Mouse (Mus musculus) forebrain, embryonic 12.5 days (tissue): ENCODE measurements at regions not wholly inside any gene's neighbourhood (a gene's known extent, or its start where the extent isn't known, plus 50 kb on each side); places are given as distances from the start of the nearest gene placed in this dataset.

Source experiments
- ATAC-seq: fragments of 200-750 bp; cut with Nextera tagmentation; 2 replicates; pipeline ENCODE4 v1.8.0; 2017; ENCODE audit warnings: moderate TSS enrichment; ENCODE audit not compliant: low FRiP score
- H3K27ac ChIP-seq: fragments of 300-500 bp; sonication (generic); 2 replicates; pipeline ENCODE4 v1.5.1; 2016; ENCODE audit warnings: mild to moderate bottlenecking
- H3K27me3 ChIP-seq: fragments of 300-500 bp; sonication (generic); 2 replicates; pipeline ENCODE4 v1.6.1; 2016; ENCODE audit warnings: mild to moderate bottlenecking
- H3K36me3 ChIP-seq: fragments of 300-500 bp; sonication (generic); replicated peaks from 2 replicates; pipeline ENCODE4 v1.6.1; 2016; ENCODE audit warnings: mild to moderate bottlenecking
- H3K4me1 ChIP-seq: fragments of 300-500 bp; sonication (generic); 2 replicates; pipeline ENCODE4 v1.6.1; 2016
- H3K4me2 ChIP-seq: fragments of 300-500 bp; sonication (generic); 2 replicates; pipeline ENCODE4 v1.6.1; 2016; ENCODE audit warnings: mild to moderate bottlenecking, moderate library complexity
- H3K4me3 ChIP-seq: fragments of 300-500 bp; sonication (generic); replicated peaks from 2 replicates; pipeline ENCODE4 v1.5.1; 2016; ENCODE audit warnings: mild to moderate bottlenecking
- H3K9ac ChIP-seq: fragments of 300-500 bp; sonication (generic); 2 replicates; pipeline ENCODE4 v1.6.1; 2016; ENCODE audit warnings: mild to moderate bottlenecking
- H3K9me3 ChIP-seq: fragments of 300-500 bp; sonication (generic); 2 replicates; pipeline ENCODE4 v1.6.1; 2016
- WGBS: fragments of 180-500 bp; shearing (Covaris S2); methylation state at CpG from one replicate; pipeline ENCODE4 v1.1.7; 2016; 5-methylcytosine and 5-hydroxymethylcytosine counted together

DNA sequence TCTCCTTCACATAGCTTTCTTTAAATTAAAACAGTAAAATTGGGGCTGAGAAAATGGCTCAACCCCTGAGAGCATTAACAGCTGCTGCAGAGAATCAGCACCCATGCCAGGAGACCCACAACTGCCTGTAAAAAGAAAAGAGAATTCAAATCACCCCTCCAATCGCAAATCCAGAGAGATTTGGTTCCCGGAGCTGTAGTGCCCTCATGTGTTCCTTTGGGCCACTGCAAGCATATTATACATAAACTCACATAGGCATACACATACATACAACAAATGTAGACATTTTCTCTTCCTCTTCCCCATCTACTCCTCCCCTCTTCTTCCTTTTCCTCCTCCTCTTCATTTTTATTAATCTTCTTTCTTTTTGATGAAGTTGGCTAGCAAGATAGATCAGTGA is 616.5 kb downstream of the Dok5 start:
- Histone ChIP-seq H3K4me1 (no peaks in the 10 kb centered on the region), H3K9ac (no peak overlapping the region), H3K27ac (no peak overlapping the region), H3K27me3 (no peaks in the 10 kb centered on the region), H3K36me3 (no peaks in the 10 kb centered on the region), H3K4me2 (no peak overlapping the region), H3K9me3 (no peaks in the 10 kb centered on the region), H3K4me3 (no peak overlapping the region)
- 87% methylated on average over 2 of the region's 2 CpGs for WGBS
- no peak for ATAC-seq

DNA sequence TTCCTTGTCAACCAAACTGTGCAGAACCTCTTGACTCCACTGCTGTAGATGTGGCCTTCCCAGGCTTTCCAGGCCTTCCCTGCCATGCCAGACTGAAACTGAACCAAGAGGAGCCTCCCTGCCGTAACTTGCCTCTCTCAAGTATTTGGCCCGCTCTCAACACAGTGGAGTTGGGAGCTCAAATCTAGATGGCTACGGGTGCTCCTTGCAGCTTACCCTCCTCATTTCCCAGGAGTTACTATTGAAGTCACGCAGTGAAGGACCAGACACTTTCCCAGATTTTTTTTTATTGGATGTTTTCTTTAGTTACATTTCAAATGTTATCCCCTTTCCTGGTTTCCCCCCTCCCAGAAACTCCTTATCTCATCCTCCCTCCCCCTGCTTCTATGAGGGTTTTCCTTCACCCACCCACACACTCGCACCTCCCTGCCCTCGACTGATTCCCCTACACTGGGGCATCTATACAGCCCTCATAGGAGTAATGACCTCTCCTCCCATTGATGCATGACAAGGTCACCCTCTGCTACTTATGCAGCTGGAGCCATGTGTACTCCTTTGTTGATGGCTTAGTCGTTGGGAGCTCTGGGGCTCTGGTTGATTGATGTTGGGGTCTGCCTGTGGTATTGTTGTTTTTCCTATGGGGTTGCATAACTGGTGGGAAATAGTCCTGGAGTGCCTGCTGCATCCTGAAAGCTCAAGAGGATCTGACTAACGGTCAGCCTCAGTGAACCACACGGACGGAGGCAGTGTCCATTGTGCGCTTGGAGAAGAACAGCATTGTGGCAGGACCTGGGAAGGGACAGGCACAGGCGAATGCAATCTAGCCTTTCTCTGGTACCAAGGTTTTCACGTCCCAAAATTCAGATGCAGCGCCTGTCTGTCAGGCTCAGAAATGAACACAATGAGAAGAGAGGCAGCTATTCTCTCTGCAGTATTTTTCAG is 602.5 kb downstream of the Dok5 start:
- Histone ChIP-seq H3K4me1 (peaks cover 9% of the 10 kb centered on the region; the same call in 1 of the 2 replicates), H3K27ac (no peak overlapping the region), H3K4me3 (no peak overlapping the region), H3K27me3 (no peaks in the 10 kb centered on the region), H3K9me3 (0 out of 2 replicates have a peak, but pooled peaks cover 3% of the 10 kb centered on the region), H3K9ac (no peak overlapping the region), H3K4me2 (no peak overlapping the region), H3K36me3 (no peaks in the 10 kb centered on the region)
- 0 out of 2 replicates have a peak, but pooled peaks have one; percentile 57 for ATAC-seq
- 52% methylated on average over 14 of the region's 14 CpGs for WGBS

DNA sequence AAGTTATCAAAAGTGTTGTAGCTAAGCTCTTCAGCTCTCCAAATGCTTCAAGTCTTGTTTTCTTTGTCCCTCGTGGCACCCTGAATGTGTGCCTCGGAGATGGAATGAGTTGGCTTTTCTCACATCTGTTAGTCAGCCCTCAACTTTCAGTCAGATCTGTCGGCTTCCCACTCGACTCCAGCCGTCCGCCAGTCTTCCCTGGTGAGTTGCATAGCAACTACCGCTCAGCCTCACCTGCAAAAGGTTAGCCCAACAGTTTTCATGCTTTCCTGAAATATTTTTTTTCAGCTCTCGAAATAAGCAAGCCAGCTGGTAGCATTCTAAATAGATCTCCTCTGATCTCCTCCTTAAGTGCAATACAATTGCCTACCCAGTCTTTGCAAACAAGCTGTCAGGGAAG is 601.2 kb downstream of the Dok5 start:
- Histone ChIP-seq H3K27ac (no peak overlapping the region), H3K9ac (no peak overlapping the region), H3K4me3 (no peak overlapping the region), H3K27me3 (no peaks in the 10 kb centered on the region), H3K36me3 (no peaks in the 10 kb centered on the region), H3K9me3 (0 out of 2 replicates have a peak, but pooled peaks cover 3% of the 10 kb centered on the region), H3K4me1 (peaks cover 9% of the 10 kb centered on the region; the same call in 1 of the 2 replicates), H3K4me2 (no peak overlapping the region)
- 94% methylated on average over 8 of the region's 8 CpGs for WGBS
- no peak for ATAC-seq

DNA sequence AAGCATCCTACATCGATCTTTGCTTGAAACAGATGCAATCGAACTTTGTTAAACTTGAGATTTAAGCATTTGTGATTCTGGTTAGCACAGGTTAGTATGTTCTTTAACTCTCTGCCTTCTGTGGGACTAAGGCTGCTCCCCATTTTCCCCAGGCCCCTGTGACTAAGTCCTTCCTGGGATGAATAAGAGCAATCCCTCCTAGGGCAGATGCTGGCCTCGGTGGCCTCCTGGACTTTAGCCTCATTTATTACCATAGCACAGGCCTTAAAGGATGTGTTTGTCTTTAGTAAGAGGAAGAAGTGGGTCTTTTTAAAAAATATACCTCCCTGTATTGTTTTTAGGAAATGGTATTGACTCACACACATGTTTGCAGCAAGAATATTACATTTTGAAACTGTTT is 599.9 kb downstream of the Dok5 start:
- ATAC-seq, result no peak

DNA sequence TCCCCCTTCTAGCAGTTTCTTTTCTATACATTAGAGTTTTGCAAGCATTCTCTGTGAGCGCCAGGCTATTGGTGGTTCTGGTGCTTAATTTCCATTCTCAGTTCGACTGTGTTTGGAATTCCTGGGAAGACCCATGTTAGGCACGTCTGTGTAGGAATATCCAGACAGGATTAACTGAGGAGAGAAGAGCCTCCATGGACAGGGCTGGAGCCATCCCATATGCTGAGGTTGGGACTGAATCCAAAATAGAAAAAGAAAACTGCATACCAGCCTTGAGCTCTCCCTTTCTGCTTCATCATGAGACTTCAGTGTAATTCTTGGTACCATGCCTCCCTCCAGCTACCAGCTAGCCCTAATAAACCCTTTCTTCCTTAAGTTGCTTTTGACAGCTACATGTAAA is 595.3 kb downstream of the Dok5 start:
- ATAC-seq, result no peak
- Histone ChIP-seq H3K27me3 (no peaks in the 10 kb centered on the region), H3K4me1 (no peaks in the 10 kb centered on the region), H3K9ac (no peak overlapping the region), H3K9me3 (no peaks in the 10 kb centered on the region), H3K4me3 (no peak overlapping the region), H3K27ac (no peak overlapping the region), H3K36me3 (no peaks in the 10 kb centered on the region), H3K4me2 (no peak overlapping the region)
- 81% methylated on average over 3 of the region's 3 CpGs for WGBS

More for the DNA sequence above, 599.9 kb downstream of the Dok5 start:
- no peak overlapping the region for H3K27ac ChIP-seq
- H3K36me3 ChIP-seq, result no peaks in the 10 kb centered on the region
- no peak overlapping the region for H3K4me3 ChIP-seq
- H3K27me3 ChIP-seq, result no peaks in the 10 kb centered on the region
- 94% methylated on average over 3 of the region's 3 CpGs for whole genome bisulfite sequencing
- H3K9ac ChIP-seq, result no peak overlapping the region
- H3K4me1 ChIP-seq, result peaks cover 9% of the 10 kb centered on the region; the same call in 1 of the 2 replicates
- H3K9me3 ChIP-seq, result 0 out of 2 replicates have a peak, but pooled peaks cover 3% of the 10 kb centered on the region
- no peak overlapping the region for H3K4me2 ChIP-seq

DNA sequence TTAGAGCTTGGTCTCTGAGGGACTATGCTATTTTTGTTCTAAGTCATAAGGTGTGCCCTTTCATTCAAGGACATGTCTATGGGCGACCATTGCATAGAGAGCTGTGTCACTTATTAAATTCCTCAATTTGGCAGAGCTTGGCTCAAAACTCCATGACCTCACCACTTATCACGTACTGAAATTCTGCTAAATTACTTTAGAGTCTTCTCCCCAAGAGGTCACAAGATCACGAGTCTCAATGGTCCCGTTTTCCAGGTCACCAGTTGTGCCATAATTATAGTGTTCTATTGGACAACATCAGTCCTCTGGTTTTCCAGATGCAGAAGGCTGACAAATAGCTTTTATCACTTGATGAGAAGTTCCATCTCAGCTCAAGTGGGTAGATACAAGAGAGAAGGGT is 576.9 kb downstream of the Dok5 start:
- no peak overlapping the region for H3K4me2 ChIP-seq
- no peak overlapping the region for H3K4me3 ChIP-seq
- H3K36me3 ChIP-seq, result no peaks in the 10 kb centered on the region
- 82% methylated on average over 4 of the region's 4 CpGs for WGBS
- peaks cover 4% of the 10 kb centered on the region for H3K4me1 ChIP-seq
- no peak overlapping the region for H3K9ac ChIP-seq
- no peaks in the 10 kb centered on the region for H3K9me3 ChIP-seq
- H3K27ac ChIP-seq, result no peak overlapping the region
- H3K27me3 ChIP-seq, result no peaks in the 10 kb centered on the region
- ATAC-seq, result no peak

DNA sequence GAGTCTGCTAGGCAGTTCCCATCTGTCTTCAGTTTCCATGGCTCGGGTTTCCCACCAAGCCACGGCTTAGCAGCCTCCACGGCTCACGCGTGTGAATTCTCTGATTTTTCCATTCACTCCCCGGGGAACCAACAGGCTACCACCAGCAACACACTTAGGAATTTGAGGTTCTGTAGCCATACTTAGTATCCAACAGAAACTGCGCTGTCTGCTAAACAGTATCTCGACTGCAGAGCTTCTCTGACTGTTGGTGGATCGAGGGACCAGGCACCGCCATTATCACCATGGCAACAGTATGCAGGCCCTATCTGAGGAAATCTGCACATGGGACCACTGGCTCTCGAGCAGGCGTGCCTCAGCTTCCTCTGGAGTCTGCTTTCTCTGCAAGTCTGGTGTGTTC is 574.4 kb downstream of the Dok5 start:
- no peaks in the 10 kb centered on the region for H3K27me3 ChIP-seq
- 57% methylated on average over 12 of the region's 12 CpGs for WGBS
- no peaks in the 10 kb centered on the region for H3K9me3 ChIP-seq
- H3K36me3 ChIP-seq, result no peaks in the 10 kb centered on the region
- ATAC-seq, result peak; percentile 57; the same call in 1 of the 2 replicates
- H3K4me2 ChIP-seq, result peak overlapping the region; percentile 22; the same call in 1 of the 2 replicates
- H3K4me3 ChIP-seq, result no peak overlapping the region
- H3K4me1 ChIP-seq, result peaks cover 4% of the 10 kb centered on the region
- H3K27ac ChIP-seq, result no peak overlapping the region
- no peak overlapping the region for H3K9ac ChIP-seq

DNA sequence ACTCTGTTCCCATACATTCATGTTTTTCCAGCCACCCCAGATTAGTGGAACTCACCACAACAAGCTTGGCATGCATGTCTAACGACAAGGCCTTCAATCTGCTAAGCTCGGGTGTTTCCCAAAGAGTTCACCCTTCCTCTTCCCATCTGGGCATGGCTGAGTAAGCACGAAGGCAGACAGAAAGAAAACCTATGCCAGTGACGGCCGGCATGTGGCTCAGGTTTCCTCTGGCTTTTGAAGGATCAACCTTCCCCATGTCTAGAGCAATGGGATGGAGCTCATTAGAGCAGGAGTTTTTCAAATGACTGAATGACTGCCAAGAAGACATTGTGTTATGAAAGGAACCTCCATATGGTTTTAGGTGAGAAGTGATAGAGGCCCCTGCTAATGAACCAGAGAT is 566.9 kb downstream of the Dok5 start:
- H3K4me1 ChIP-seq, result no peaks in the 10 kb centered on the region
- no peak overlapping the region for H3K4me2 ChIP-seq
- H3K9ac ChIP-seq, result no peak overlapping the region
- 6% methylated on average over 5 of the region's 5 CpGs for WGBS
- 0 out of 2 replicates have a peak overlapping the region, but pooled peaks have one; percentile 3 for H3K27ac ChIP-seq
- no peaks in the 10 kb centered on the region for H3K9me3 ChIP-seq
- no peak overlapping the region for H3K4me3 ChIP-seq
- no peak; the same call in 1 of the 2 replicates for ATAC-seq
- H3K27me3 ChIP-seq, result no peaks in the 10 kb centered on the region
- H3K36me3 ChIP-seq, result no peaks in the 10 kb centered on the region

DNA sequence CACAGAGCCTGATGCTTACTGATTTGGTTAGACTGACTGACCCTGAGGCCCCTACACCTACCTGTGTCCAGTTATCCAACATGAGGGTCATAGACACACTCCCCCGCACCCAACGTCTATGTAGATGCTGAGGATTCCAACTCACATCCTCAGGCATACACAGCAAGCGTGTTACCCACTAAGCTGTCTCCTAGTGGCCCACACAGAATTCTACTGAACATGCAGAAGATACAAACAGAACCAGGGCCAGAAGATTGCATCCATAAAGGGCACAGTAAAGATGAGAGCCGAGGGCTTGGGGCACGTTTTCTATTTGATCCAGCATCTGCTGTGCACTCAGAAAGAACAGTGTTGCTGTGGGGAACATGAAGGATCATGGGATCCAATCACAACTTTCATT is 564.0 kb downstream of the Dok5 start:
- Histone ChIP-seq H3K27me3 (no peaks in the 10 kb centered on the region), H3K36me3 (no peaks in the 10 kb centered on the region), H3K9ac (no peak overlapping the region), H3K4me2 (no peak overlapping the region), H3K9me3 (no peaks in the 10 kb centered on the region), H3K4me3 (no peak overlapping the region), H3K27ac (no peak overlapping the region), H3K4me1 (no peaks in the 10 kb centered on the region)
- ATAC-seq, result no peak
- 89% methylated on average over 5 of the region's 5 CpGs for WGBS

DNA sequence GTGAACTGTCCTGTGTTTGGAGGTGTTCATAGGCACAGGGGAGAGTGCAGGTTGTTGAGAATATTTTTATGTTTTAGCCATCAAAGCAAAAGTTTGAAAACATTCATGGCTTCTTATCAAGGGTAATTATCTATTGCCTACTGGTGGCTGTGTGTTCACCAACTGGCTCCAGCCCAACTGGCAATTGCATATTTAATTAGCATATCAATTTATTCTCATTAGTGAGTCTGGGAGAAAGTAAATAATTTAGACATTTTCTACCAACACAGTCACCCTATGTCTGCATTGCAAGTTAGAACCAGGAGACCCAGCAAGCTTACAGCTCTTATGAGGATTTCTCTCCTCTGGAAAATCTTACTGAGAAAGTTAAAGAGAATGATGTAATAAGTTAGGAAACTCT is 561.0 kb downstream of the Dok5 start:
- Histone ChIP-seq H3K4me2 (no peak overlapping the region), H3K27ac (no peak overlapping the region), H3K36me3 (no peaks in the 10 kb centered on the region), H3K9ac (no peak overlapping the region), H3K4me3 (no peak overlapping the region), H3K4me1 (no peaks in the 10 kb centered on the region), H3K27me3 (no peaks in the 10 kb centered on the region), H3K9me3 (no peaks in the 10 kb centered on the region)
- no peak for ATAC-seq

DNA sequence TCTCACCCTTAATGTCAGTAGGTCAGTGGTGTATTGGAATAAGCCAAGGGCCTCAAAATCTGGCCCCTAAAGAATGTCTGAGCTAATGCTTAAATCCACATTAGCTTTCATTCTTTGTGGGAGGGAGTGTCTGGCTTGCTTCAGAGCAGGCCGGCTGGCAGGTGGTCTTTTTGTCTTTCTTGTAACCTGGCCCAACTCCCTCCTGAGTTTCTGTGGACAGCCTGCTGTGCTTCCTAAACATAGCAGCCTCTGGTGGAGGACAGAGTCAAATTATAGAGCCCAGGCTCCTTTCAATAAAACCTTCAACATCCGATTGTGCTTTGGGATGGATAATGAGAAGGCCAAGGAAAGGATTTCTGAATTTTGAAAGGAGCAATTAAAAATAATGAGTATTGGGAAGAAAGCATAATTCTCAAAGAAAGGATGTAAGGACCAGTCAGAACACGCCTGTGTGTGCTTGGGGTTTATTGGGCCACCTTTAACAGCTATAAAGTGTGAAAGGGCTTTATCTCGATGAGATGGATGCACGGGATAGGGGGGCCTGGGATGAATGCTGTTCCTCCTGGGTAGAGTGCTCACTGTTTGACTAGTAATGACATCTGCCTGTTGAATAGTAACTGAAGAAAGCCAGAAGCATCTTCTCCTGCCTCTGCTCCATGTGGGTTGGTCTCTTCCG is 554.2 kb downstream of the Dok5 start:
- WGBS, result 3% methylated on average over 6 of the region's 6 CpGs
- Histone ChIP-seq H3K4me1 (peaks cover 12% of the 10 kb centered on the region), H3K36me3 (no peaks in the 10 kb centered on the region), H3K27ac (peak overlapping the region; percentile 48; the same call in 1 of the 2 replicates), H3K27me3 (peaks cover 3% of the 10 kb centered on the region; the same call in 1 of the 2 replicates), H3K4me2 (no peak overlapping the region), H3K9me3 (0 out of 2 replicates have a peak, but pooled peaks cover 6% of the 10 kb centered on the region), H3K9ac (no peak overlapping the region), H3K4me3 (no peak overlapping the region)
- peak; percentile 68; the same call in 1 of the 2 replicates for ATAC-seq

DNA sequence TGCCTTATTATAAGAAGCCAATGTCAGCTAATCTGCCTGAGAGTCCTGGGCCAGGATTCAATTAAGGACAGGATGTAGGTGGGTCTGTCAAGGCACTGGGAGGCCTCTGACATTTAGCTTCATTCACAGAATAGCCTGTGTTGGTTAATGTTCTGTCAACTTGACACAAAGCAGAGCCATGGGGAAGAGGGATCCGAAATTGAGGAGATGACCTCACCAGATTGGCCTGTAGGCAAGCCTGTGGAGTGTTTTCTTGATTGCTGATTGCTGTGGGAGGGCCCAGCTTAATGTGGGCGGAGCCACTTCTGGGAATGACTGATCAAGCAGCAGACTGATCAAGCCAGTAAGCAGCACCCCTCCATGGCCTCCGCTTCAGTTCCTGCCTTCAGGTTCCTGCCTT is 548.5 kb downstream of the Dok5 start:
- no peak overlapping the region for H3K9ac ChIP-seq
- no peak overlapping the region for H3K27ac ChIP-seq
- ATAC-seq, result no peak
- 0 out of 2 replicates have a peak, but pooled peaks cover 9% of the 10 kb centered on the region for H3K9me3 ChIP-seq
- no peak overlapping the region for H3K4me2 ChIP-seq
- no peaks in the 10 kb centered on the region for H3K36me3 ChIP-seq
- no peaks in the 10 kb centered on the region for H3K4me1 ChIP-seq
- H3K4me3 ChIP-seq, result no peak overlapping the region
- 82% methylated on average over 3 of the region's 3 CpGs for WGBS
- H3K27me3 ChIP-seq, result no peaks in the 10 kb centered on the region
